Mouse (Mus musculus) A20 (cell line): ENCODE results near the gene Wnt5b.

Source experiments
- DNase-seq: peaks from one replicate; pipeline ENCODE4 v3.0.0-alpha.2; 2011; ENCODE audit warnings: low read depth, low spot score

Gene Wnt5b

GRCm38 (mm10) chr6:119543803-119544517 is at the start of gene Wnt5b:
TSS of gene Wnt5b (minus strand) at chr6:119544347.
- DNase-seq: no peak

- DNase-seq: no peak
Observed at GRCm38 (mm10) chr6:119590872-119591271, 46.7 kb upstream of the Wnt5b start.

- DNase-seq: no peak
Observed at GRCm38 (mm10) chr6:119587897-119588296, 43.8 kb upstream of the Wnt5b start.

- DNase-seq: no peak
Observed at GRCm38 (mm10) chr6:119587454-119587853, 43.3 kb upstream of the Wnt5b start.

- DNase-seq: no peak
Observed at GRCm38 (mm10) chr6:119585652-119586375, 41.7 kb upstream of the Wnt5b start.

GRCm38 (mm10) chr6:119584061-119584460 is 39.9 kb upstream of the Wnt5b start:
- no peak for DNase-seq

GRCm38 (mm10) chr6:119583165-119583564 is 39.0 kb upstream of the Wnt5b start:
- DNase-seq: no peak

GRCm38 (mm10) chr6:119576706-119577105 is 32.6 kb upstream of the Wnt5b start:
- DNase-seq: no peak

- DNase-seq: no peak
Observed at GRCm38 (mm10) chr6:119575331-119575730, 31.2 kb upstream of the Wnt5b start.

- no peak for DNase-seq
Observed at GRCm38 (mm10) chr6:119572296-119572695, 28.1 kb upstream of the Wnt5b start.

GRCm38 (mm10) chr6:119570797-119571196 is 26.6 kb upstream of the Wnt5b start:
- DNase-seq: no peak

- no peak for DNase-seq
Observed at GRCm38 (mm10) chr6:119568339-119568738, 24.2 kb upstream of the Wnt5b start.

GRCm38 (mm10) chr6:119565451-119566379 is 21.6 kb upstream of the Wnt5b start:
- no peak for DNase-seq

GRCm38 (mm10) chr6:119562558-119562957 is 18.4 kb upstream of the Wnt5b start:
- DNase-seq: no peak

- DNase-seq: no peak
Observed at GRCm38 (mm10) chr6:119558855-119559254, 14.7 kb upstream of the Wnt5b start.

GRCm38 (mm10) chr6:119554439-119554838 is 10.3 kb upstream of the Wnt5b start:
- peak; percentile 25 for DNase-seq

- no peak for DNase-seq
Observed at GRCm38 (mm10) chr6:119544518-119544864, 344 bp upstream of the Wnt5b start.

GRCm38 (mm10) chr6:119543456-119543802 is 718 bp downstream of the Wnt5b start:
- DNase-seq: no peak

- no peak for DNase-seq
Observed at GRCm38 (mm10) chr6:119535867-119536266, 8.3 kb downstream of the Wnt5b start.

GRCm38 (mm10) chr6:119533170-119533709 is 10.9 kb downstream of the Wnt5b start:
- no peak for DNase-seq

GRCm38 (mm10) chr6:119529659-119530058 is 14.5 kb downstream of the Wnt5b start:
- DNase-seq: no peak

- DNase-seq: no peak
Observed at GRCm38 (mm10) chr6:119526498-119526897, 17.6 kb downstream of the Wnt5b start.
